Mouse (Mus musculus) thymus, postnatal 14 days (tissue): ENCODE results near the gene Rcn3.
A peak's percentile ranks its signal among the peaks of the same experiment; 100 is the strongest.
"Not testable (repeated sequence)": the region's sequence is repeated elsewhere in the genome, so short reads cannot be mapped to it uniquely, and the experiment has no call there.

Experiments used
- DNase-seq: peaks from one replicate; pipeline ENCODE4 v3.0.0; 2021

Rcn3 gene

GRCm38 (mm10) chr7:45124224-45125143 is 32.5 kb upstream of the Rcn3 start, which contains the start of gene Rps11:
Rps11 (minus strand) TSS chr7:45124439.
- peak; percentile 99 for DNase-seq

GRCm38 (mm10) chr7:45123186-45123570 is 31.2 kb upstream of the Rcn3 start:
- DNase-seq: peak; percentile 64

- DNase-seq: no peak
These were observed 30.7 kb upstream of the Rcn3 start for GRCm38 (mm10) chr7:45122561-45123185.

GRCm38 (mm10) chr7:45121966-45122365 is 29.9 kb upstream of the Rcn3 start:
- DNase-seq: no peak

- DNase-seq: peak; percentile 87
These were observed 29.4 kb upstream of the Rcn3 start for GRCm38 (mm10) chr7:45121404-45121803.

GRCm38 (mm10) chr7:45119780-45120709 is 28.0 kb upstream of the Rcn3 start:
- DNase-seq: peak; percentile 49

GRCm38 (mm10) chr7:45118336-45118735 is 26.3 kb upstream of the Rcn3 start:
- no peak for DNase-seq

- no peak for DNase-seq
These were observed 25.5 kb upstream of the Rcn3 start for GRCm38 (mm10) chr7:45117566-45117965.

- DNase-seq: no peak
These were observed 21.5 kb upstream of the Rcn3 start for GRCm38 (mm10) chr7:45113476-45113875.

- no peak for DNase-seq
These were observed 20.5 kb upstream of the Rcn3 start for GRCm38 (mm10) chr7:45112529-45112928.

- no peak for DNase-seq
These were observed 19.9 kb upstream of the Rcn3 start for GRCm38 (mm10) chr7:45111940-45112339.

- not testable (repeated sequence) for DNase-seq
These were observed 18.1 kb upstream of the Rcn3 start for GRCm38 (mm10) chr7:45110089-45110488.

- DNase-seq: no peak
These were observed 15.1 kb upstream of the Rcn3 start for GRCm38 (mm10) chr7:45107052-45107645.

- DNase-seq: no peak
These were observed 14.4 kb upstream of the Rcn3 start for GRCm38 (mm10) chr7:45106441-45106840.

- DNase-seq: no peak
These were observed 13.5 kb upstream of the Rcn3 start for GRCm38 (mm10) chr7:45105491-45105890.

GRCm38 (mm10) chr7:45104941-45105340 is 12.9 kb upstream of the Rcn3 start:
- no peak for DNase-seq

- no peak for DNase-seq
These were observed 11.7 kb upstream of the Rcn3 start, which contains the start of gene Fcgrt for GRCm38 (mm10) chr7:45103652-45104180. Fcgrt (minus strand) TSS chr7:45103851.

GRCm38 (mm10) chr7:45102940-45103585 is 11.0 kb upstream of the Rcn3 start:
- no peak for DNase-seq

- no peak for DNase-seq
These were observed 10.4 kb upstream of the Rcn3 start for GRCm38 (mm10) chr7:45102441-45102840.

GRCm38 (mm10) chr7:45100046-45100445 is 8.0 kb upstream of the Rcn3 start:
- DNase-seq: no peak

- no peak for DNase-seq
These were observed 6.7 kb upstream of the Rcn3 start for GRCm38 (mm10) chr7:45098541-45099240.
